Mouse (Mus musculus) cortical plate, adult 2 months (tissue): ENCODE measurements around the gene Nrxn2.

Experiments used
- CTCF ChIP-seq: fragments of 200-500 bp; IDR thresholded peaks from 2 replicates; pipeline ENCODE4 v1.5.1; 2011; ENCODE audit warnings: mild to moderate bottlenecking, control low read depth, low read length; ENCODE audit not compliant: insufficient read depth; ENCODE audit errors: extremely low read depth
- POLR2A ChIP-seq: fragments of 200-500 bp; IDR thresholded peaks from 2 replicates; pipeline ENCODE4 v1.6.1; 2011; ENCODE audit warnings: mild to moderate bottlenecking, low read length, control low read depth; ENCODE audit not compliant: insufficient read depth; ENCODE audit errors: extremely low read depth

- TF ChIP-seq CTCF (peak; percentile 79), POLR2A (no peak)
These were observed 73.6 kb downstream of the Nrxn2 start for GRCm38 (mm10) chr19:6492124-6492523.
